Mouse (Mus musculus): ENCODE results near the gene Fance. TPM values are rescaled to one million over a fixed set of nuclear protein-coding genes. Genes with fewer than 3 reads are reported as not detected.
A peak's percentile ranks its signal among the peaks of the same experiment; 100 is the strongest.

Gene Fance
- polyA plus RNA-seq, 1 experiment from 2014 or later, result 22.1 TPM

- H3K4me3 ChIP-seq, result no peak overlapping the region
- H3K4me2 ChIP-seq, result no peak overlapping the region
- no peak overlapping the region for H3K27ac ChIP-seq
- H3K36me3 ChIP-seq, result no peaks in the 10 kb centered on the region
- peaks cover 53% of the 10 kb centered on the region for H3K27me3 ChIP-seq (replicated peaks)
- no peak overlapping the region for H3K9ac ChIP-seq
- WGBS (ENCODE audit: insufficient replicate concordance), result 6% methylated on average over 10 of the region's 10 CpGs
- H3K4me1 ChIP-seq, result peaks cover 24% of the 10 kb centered on the region
- ATAC-seq, result peak; percentile 64; the same call in 1 of the 2 replicates
- no peaks in the 10 kb centered on the region for H3K9me3 ChIP-seq (replicated peaks)
Measured at GRCm38 (mm10) chr17:28373821-28374220, 60.5 kb downstream of the Fance start.

DNA sequence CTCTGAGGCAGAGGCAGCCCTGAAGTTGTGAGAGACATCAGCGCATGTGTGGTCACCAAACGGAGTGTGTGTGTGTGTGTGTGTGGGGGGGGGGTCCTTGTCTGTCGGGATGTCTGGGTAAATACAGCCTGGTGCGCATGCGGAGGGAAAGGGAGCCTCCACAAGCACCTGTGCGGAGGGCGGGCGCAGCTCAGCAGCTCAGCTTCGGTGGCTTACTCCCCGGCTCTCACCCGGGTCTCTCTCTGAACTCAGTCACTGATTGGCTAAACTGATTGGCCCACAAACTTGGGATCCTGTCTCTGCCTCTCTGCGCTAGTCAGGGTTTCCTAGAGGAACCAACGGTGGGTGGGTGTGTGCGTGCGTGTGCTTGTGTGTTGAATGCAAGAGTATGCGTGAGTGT is 61.2 kb downstream of the Fance start:
- H3K4me2 ChIP-seq, result no peak overlapping the region
- H3K36me3 ChIP-seq, result no peaks in the 10 kb centered on the region
- peaks cover 21% of the 10 kb centered on the region for H3K4me1 ChIP-seq
- H3K27ac ChIP-seq, result no peak overlapping the region
- ATAC-seq, result no peak
- peaks cover 52% of the 10 kb centered on the region for H3K27me3 ChIP-seq (replicated peaks)
- H3K9me3 ChIP-seq (replicated peaks), result no peaks in the 10 kb centered on the region
- no peak overlapping the region for H3K9ac ChIP-seq
- H3K4me3 ChIP-seq, result no peak overlapping the region
- WGBS (ENCODE audit: insufficient replicate concordance), result 18% methylated on average over 16 of the region's 16 CpGs

- no peak overlapping the region for H3K9ac ChIP-seq
Measured at GRCm38 (mm10) chr17:28375592-28376061, 62.3 kb downstream of the Fance start.

More at GRCm38 (mm10) chr17:28375592-28376061, 62.3 kb downstream of the Fance start:
- H3K4me1 ChIP-seq, result peaks cover 21% of the 10 kb centered on the region
- no peak overlapping the region for H3K27ac ChIP-seq
- H3K9me3 ChIP-seq (replicated peaks), result no peaks in the 10 kb centered on the region
- H3K36me3 ChIP-seq, result no peaks in the 10 kb centered on the region
- ATAC-seq, result peak; percentile 58
- WGBS (ENCODE audit: insufficient replicate concordance), result 3% methylated on average over 17 of the region's 17 CpGs
- H3K4me2 ChIP-seq, result peak overlapping the region; percentile 21; the same call in 1 of the 2 replicates
- no peak overlapping the region for H3K4me3 ChIP-seq
- peaks cover 56% of the 10 kb centered on the region for H3K27me3 ChIP-seq (replicated peaks)

Other genes starting within 250 kb of the Fance start
- gene Tcp11, start 232.9 kb upstream of the Fance start, polyA plus RNA-seq (2016; fragmentation: Nextera tagmentation; extraction: Ambion mirVana), result 0.44 and 0.53 TPM in 2 replicates
- gene Scube3, start 171.4 kb upstream of the Fance start, polyA plus RNA-seq (2016; fragmentation: Nextera tagmentation; extraction: Ambion mirVana), result 0.91 and 1.2 TPM in 2 replicates
- 11.1 TPM in 2 replicates for gene Zfp523, start 136.4 kb upstream of the Fance start, polyA plus RNA-seq (2016; fragmentation: Nextera tagmentation; extraction: Ambion mirVana)
- 21.6 and 25.2 TPM in 2 replicates for gene Def6, start 105.7 kb upstream of the Fance start, polyA plus RNA-seq (2016; fragmentation: Nextera tagmentation; extraction: Ambion mirVana)
- 2.0 and 2.1 TPM in 2 replicates for gene Ppard, start 80.8 kb upstream of the Fance start, polyA plus RNA-seq (2016; fragmentation: Nextera tagmentation; extraction: Ambion mirVana)
- gene Rpl10a, start 15.0 kb downstream of the Fance start, polyA plus RNA-seq (2016; fragmentation: Nextera tagmentation; extraction: Ambion mirVana), result 472 and 487 TPM in 2 replicates
- gene Tead3, start 37.3 kb downstream of the Fance start, polyA plus RNA-seq (2016; fragmentation: Nextera tagmentation; extraction: Ambion mirVana), result 1.9 and 2.0 TPM in 2 replicates
- gene Tulp1, start 51.7 kb downstream of the Fance start, polyA plus RNA-seq (2016; fragmentation: Nextera tagmentation; extraction: Ambion mirVana), result 1.4 and 1.6 TPM in 2 replicates
- 16.6 and 17.0 TPM in 2 replicates for gene Fkbp5, start 204.0 kb downstream of the Fance start, polyA plus RNA-seq (2016; fragmentation: Nextera tagmentation; extraction: Ambion mirVana)
- not detected in 2 replicates for gene Armc12, start 217.3 kb downstream of the Fance start, polyA plus RNA-seq (2016; fragmentation: Nextera tagmentation; extraction: Ambion mirVana)
- gene Clpsl2, start 235.9 kb downstream of the Fance start, polyA plus RNA-seq (2016; fragmentation: Nextera tagmentation; extraction: Ambion mirVana), result not detected in 2 replicates
- 2.3 and 3.6 TPM in 2 replicates for gene Clps, start 247.2 kb downstream of the Fance start, polyA plus RNA-seq (2016; fragmentation: Nextera tagmentation; extraction: Ambion mirVana)

All from liver, embryonic 12.5 days (tissue).